Mouse (Mus musculus) liver, embryonic 14.5 days (tissue): Measurements from ENCODE around the gene Rarres1. TPM values are rescaled to one million over a fixed set of nuclear protein-coding genes. Genes with fewer than 3 reads are reported as not detected.

Experiments used
- ATAC-seq: fragments of 200-750 bp; cut with Nextera tagmentation; 2 replicates; pipeline ENCODE4 v1.8.0; 2017; ENCODE audit warnings: moderate number of reproducible peaks, mild to moderate bottlenecking, moderate library complexity; ENCODE audit not compliant: insufficient read depth
- DNase-seq, 3 experiments: peaks; one replicate each; pipeline ENCODE4 v3.0.0-alpha.2; 2012 to 2013; ENCODE audit warnings: low read depth in 3 of 3, low spot score in 3 of 3
- H3K27ac ChIP-seq: fragments of 300-500 bp; sonication (generic); 2 replicates; pipeline ENCODE4 v1.5.1; 2014; ENCODE audit warnings: moderate library complexity, mild to moderate bottlenecking, control low read depth, inconsistent platforms
- H3K27me3 ChIP-seq: fragments of 300-500 bp; sonication (generic); 2 replicates; pipeline ENCODE4 v1.6.1; 2014; ENCODE audit warnings: mild to moderate bottlenecking, low read length, moderate library complexity; ENCODE audit not compliant: control insufficient read depth, insufficient read depth
- H3K36me3 ChIP-seq: fragments of 300-500 bp; sonication (generic); replicated peaks from 2 replicates; pipeline ENCODE4 v1.6.1; 2014; ENCODE audit warnings: low read depth; ENCODE audit not compliant: control insufficient read depth, insufficient read depth
- H3K4me1 ChIP-seq, 2 experiments: fragments of 200-500 bp in 1 of 2; fragments of 300-500 bp in 1 of 2; sonication (generic) in 1 of 2; replicated peaks; 2 replicates each; pipeline ENCODE4 v1.6.1; 2012 to 2014; ENCODE audit warnings: antibody characterized with exemption in 1 of 2, inconsistent platforms in 1 of 2, low read length in 1 of 2; ENCODE audit not compliant: control insufficient read depth in 2 of 2, insufficient read depth in 2 of 2
- H3K4me2 ChIP-seq: fragments of 300-500 bp; sonication (generic); 2 replicates; pipeline ENCODE4 v1.6.1; 2014; ENCODE audit warnings: low read depth, mild to moderate bottlenecking, control low read depth, moderate library complexity
- H3K4me3 ChIP-seq, 2 experiments: fragments of 200-500 bp in 1 of 2; fragments of 300-500 bp in 1 of 2; sonication (generic) in 1 of 2; 2 replicates each; pipeline ENCODE4 v1.5.1; 2012 to 2014; ENCODE audit warnings: low read depth in 2 of 2, low read length in 2 of 2, mild to moderate bottlenecking in 2 of 2, control low read depth in 1 of 2, inconsistent platforms in 1 of 2, moderate library complexity in 1 of 2; ENCODE audit not compliant: insufficient read depth in 1 of 2
- H3K9ac ChIP-seq: fragments of 300-500 bp; sonication (generic); replicated peaks from 2 replicates; pipeline ENCODE4 v1.6.1; 2014; ENCODE audit warnings: mild to moderate bottlenecking, control low read depth, moderate library complexity
- H3K9me3 ChIP-seq: fragments of 300-500 bp; sonication (generic); 2 replicates; pipeline ENCODE4 v1.6.1; 2016; ENCODE audit warnings: low read length, mixed read lengths; ENCODE audit not compliant: control insufficient read depth
- CTCF ChIP-seq: IDR thresholded peaks from 2 replicates; pipeline ENCODE4 v1.5.1; 2016; ENCODE audit warnings: antibody characterized with exemption, low read depth, control low read depth
- EP300 ChIP-seq: IDR thresholded peaks from 2 replicates; pipeline ENCODE4 v1.6.1; 2016; ENCODE audit warnings: antibody characterized with exemption, low read depth
- WGBS: fragments of 180-500 bp; shearing (Covaris S2); extraction: QIAGEN DNeasy Blood & Tissue Kit; methylation state at CpG from one replicate; pipeline ENCODE4 v1.1.7; 2014; ENCODE audit not compliant: insufficient replicate concordance; 5-methylcytosine and 5-hydroxymethylcytosine counted together
- polyA plus RNA-seq, 2 experiments: library from polyadenylated mRNA; depleted of rRNA in 1 of 2; stranded (reverse) in 1 of 2; unstranded in 1 of 2; fragments of >200 nt; fragmentation: Nextera tagmentation in 1 of 2; extraction: Ambion mirVana in 1 of 2; gene quantifications; 2 replicates each; pipeline versions ENCODE4 v1.2.1 to v1.2.3; 2012 to 2014

The Rarres1 gene
- polyA plus RNA-seq, 2 experiments = 1.3 to 1.5 TPM

DNA sequence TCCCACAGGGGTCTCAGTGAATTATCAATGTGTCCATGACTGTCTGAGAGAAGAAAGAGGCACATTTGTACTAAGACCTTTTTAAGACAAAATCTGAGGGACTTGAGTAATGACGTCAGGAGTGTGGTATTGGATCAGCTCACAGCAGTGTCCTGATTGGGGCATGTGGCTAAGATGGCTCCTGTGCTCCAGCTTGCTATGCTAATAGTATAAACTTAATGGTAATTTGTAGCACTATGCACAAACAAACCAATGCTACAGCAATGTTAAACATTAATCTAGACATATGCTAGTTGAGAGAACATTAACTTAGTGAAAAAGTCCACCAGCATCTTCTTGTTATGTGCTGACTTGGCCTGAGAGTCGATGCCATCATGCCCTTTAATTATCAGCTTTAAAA lies 30.1 kb downstream of the Rarres1 start:
- DNase-seq (no peak), ATAC-seq (no peak)
- 66% methylated on average over 2 of the region's 2 CpGs for WGBS
- Histone ChIP-seq H3K9ac (no peak overlapping the region), H3K4me1 (no peaks in the 10 kb centered on the region), H3K4me3 (no peak overlapping the region), H3K4me2 (no peak overlapping the region), H3K9me3 (no peaks in the 10 kb centered on the region), H3K27me3 (no peaks in the 10 kb centered on the region), H3K36me3 (no peaks in the 10 kb centered on the region), H3K27ac (no peak overlapping the region)
- TF ChIP-seq EP300 (no peak), CTCF (no peak)

DNA sequence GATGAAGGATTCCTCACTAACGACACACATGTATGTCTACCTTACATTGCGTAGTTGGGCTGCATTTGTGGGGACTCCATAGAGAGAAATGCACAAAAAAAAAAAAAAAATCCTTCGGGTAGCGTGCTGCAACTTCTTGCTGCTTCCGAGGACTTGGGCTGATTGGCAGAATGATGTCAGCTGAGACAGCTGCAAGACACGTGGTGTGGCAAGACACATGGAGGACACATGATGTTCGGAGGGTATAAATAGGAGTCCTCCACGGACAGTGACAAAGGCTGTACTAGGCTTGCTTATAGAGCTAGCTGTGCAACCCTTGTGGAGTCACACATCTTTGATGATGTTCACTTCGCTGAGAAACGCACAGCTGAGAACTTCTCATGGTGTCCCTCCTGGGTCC lies 32.9 kb downstream of the Rarres1 start:
- no peak for TF ChIP-seq EP300
- TF ChIP-seq CTCF = no peak
- Histone ChIP-seq H3K27ac (no peak overlapping the region), H3K4me2 (no peak overlapping the region), H3K9ac (no peak overlapping the region), H3K4me3 (no peak overlapping the region), H3K9me3 (no peaks in the 10 kb centered on the region), H3K36me3 (no peaks in the 10 kb centered on the region), H3K4me1 (no peaks in the 10 kb centered on the region), H3K27me3 (no peaks in the 10 kb centered on the region)
- DNase-seq (no peak), ATAC-seq (no peak)
- 81% methylated on average over 10 of the region's 10 CpGs for WGBS

- no peak overlapping the region for H3K9ac ChIP-seq
- WGBS = 81% methylated on average over 11 of the region's 11 CpGs
- TF ChIP-seq EP300 (no peak), CTCF (no peak)
These were observed 35.5 kb downstream of the Rarres1 start for GRCm38 (mm10) chr3:67479806-67480205.

DNA sequence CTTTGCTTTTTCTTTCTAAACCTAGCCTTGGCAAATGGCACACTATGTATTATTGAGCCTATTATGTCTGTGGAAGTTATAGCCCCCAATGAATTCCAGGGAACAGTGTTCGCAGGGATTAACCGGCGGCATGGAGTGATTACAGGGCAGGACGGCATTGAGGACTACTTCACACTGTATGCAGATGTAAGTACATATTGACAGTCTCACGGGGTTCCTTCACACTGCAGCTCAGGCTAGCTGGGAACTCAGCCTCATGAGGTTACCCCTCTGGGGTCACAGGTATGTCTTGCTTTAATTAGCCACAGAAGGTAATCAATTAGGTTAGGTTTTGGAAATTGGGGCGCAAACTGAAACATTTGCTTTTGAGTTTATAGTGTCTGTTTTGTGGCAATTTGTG lies 41.9 kb downstream of the Rarres1 start:
- 83% methylated on average over 6 of the region's 6 CpGs for WGBS
- Histone ChIP-seq H3K4me3 (no peak overlapping the region), H3K27me3 (no peaks in the 10 kb centered on the region), H3K4me2 (no peak overlapping the region), H3K9ac (no peak overlapping the region), H3K27ac (no peak overlapping the region), H3K9me3 (no peaks in the 10 kb centered on the region), H3K4me1 (peaks cover 0 to 9% of the 10 kb centered on the region in 2 experiments; a peak in 2 of 4 replicates), H3K36me3 (peaks cover 12% of the 10 kb centered on the region)
- TF ChIP-seq CTCF (no peak), EP300 (no peak)
- DNase-seq (no peak), ATAC-seq (no peak)

More at GRCm38 (mm10) chr3:67479806-67480205, 35.5 kb downstream of the Rarres1 start:
- H3K9me3 ChIP-seq = no peaks in the 10 kb centered on the region
- DNase-seq (no peak), ATAC-seq (no peak)
- H3K4me1 ChIP-seq = no peaks in the 10 kb centered on the region
- H3K4me3 ChIP-seq = no peak overlapping the region
- H3K27me3 ChIP-seq = no peaks in the 10 kb centered on the region
- no peak overlapping the region for H3K27ac ChIP-seq
- H3K4me2 ChIP-seq = no peak overlapping the region
- H3K36me3 ChIP-seq = peaks cover 7% of the 10 kb centered on the region

- H3K9ac ChIP-seq = no peak overlapping the region
- H3K36me3 ChIP-seq = peaks cover 12% of the 10 kb centered on the region
- no peaks in the 10 kb centered on the region for H3K9me3 ChIP-seq
- no peaks in the 10 kb centered on the region for H3K27me3 ChIP-seq
- H3K27ac ChIP-seq = no peak overlapping the region
- no peak overlapping the region for H3K4me2 ChIP-seq
- DNase-seq (peak; percentile 29 to 35 (median 31)), ATAC-seq (peak; percentile 82)
- TF ChIP-seq CTCF (no peak), EP300 (peak; percentile 38; the same call in 1 of the 2 replicates)
- peaks cover 0 to 9% of the 10 kb centered on the region in 2 experiments; a peak in 2 of 4 replicates for H3K4me1 ChIP-seq
- no peak overlapping the region for H3K4me3 ChIP-seq
- WGBS = 39% methylated on average over 4 of the region's 4 CpGs
These were observed 43.8 kb downstream of the Rarres1 start for GRCm38 (mm10) chr3:67471408-67472127.
